Mouse (Mus musculus) midbrain, embryonic 12.5 days (tissue): ENCODE measurements at regions not wholly inside any gene's neighbourhood (a gene's known extent, or its start where the extent isn't known, plus 50 kb on each side); places are given as distances from the start of the nearest gene placed in this dataset.

ENCODE experiments used
- ATAC-seq: fragments of 200-750 bp; cut with Nextera tagmentation; 2 replicates; pipeline ENCODE4 v1.8.0; 2017; ENCODE audit warnings: low read depth, moderate TSS enrichment, moderate library complexity; ENCODE audit not compliant: low FRiP score
- H3K27ac ChIP-seq: fragments of 300-500 bp; sonication (generic); replicated peaks from 2 replicates; pipeline ENCODE4 v1.5.1; 2016; ENCODE audit warnings: mild to moderate bottlenecking
- H3K27me3 ChIP-seq: fragments of 300-500 bp; sonication (generic); 2 replicates; pipeline ENCODE4 v1.6.1; 2016; ENCODE audit warnings: mild to moderate bottlenecking
- H3K36me3 ChIP-seq: fragments of 300-500 bp; sonication (generic); 2 replicates; pipeline ENCODE4 v1.6.1; 2016
- H3K4me1 ChIP-seq: fragments of 300-500 bp; sonication (generic); 2 replicates; pipeline ENCODE4 v1.6.1; 2016
- H3K4me2 ChIP-seq: fragments of 300-500 bp; sonication (generic); replicated peaks from 2 replicates; pipeline ENCODE4 v1.6.1; 2016; ENCODE audit warnings: mild to moderate bottlenecking, moderate library complexity
- H3K4me3 ChIP-seq: fragments of 300-500 bp; sonication (generic); 2 replicates; pipeline ENCODE4 v1.5.1; 2016; ENCODE audit warnings: mild to moderate bottlenecking
- H3K9ac ChIP-seq: fragments of 300-500 bp; sonication (generic); replicated peaks from 2 replicates; pipeline ENCODE4 v1.6.1; 2016; ENCODE audit warnings: mild to moderate bottlenecking, moderate library complexity
- H3K9me3 ChIP-seq: fragments of 300-500 bp; sonication (generic); 2 replicates; pipeline ENCODE4 v1.6.1; 2016; ENCODE audit warnings: mild to moderate bottlenecking
- WGBS: fragments of 180-500 bp; shearing (Covaris S2); methylation state at CpG from one replicate; pipeline ENCODE4 v1.1.7; 2016; 5-methylcytosine and 5-hydroxymethylcytosine counted together

- H3K4me1 ChIP-seq, result no peaks in the 10 kb centered on the region
- H3K36me3 ChIP-seq, result no peaks in the 10 kb centered on the region
- no peak overlapping the region for H3K27ac ChIP-seq
- WGBS, result 66% methylated on average over 2 of the region's 2 CpGs
- H3K27me3 ChIP-seq, result no peaks in the 10 kb centered on the region
- H3K4me2 ChIP-seq, result no peak overlapping the region
- ATAC-seq, result no peak
- peaks cover 59% of the 10 kb centered on the region for H3K9me3 ChIP-seq
- H3K4me3 ChIP-seq, result no peak overlapping the region
- H3K9ac ChIP-seq, result no peak overlapping the region
Measured at GRCm38 (mm10) chr4:121540040-121540439, 81.9 kb downstream of the Gm12887 start.
